Mouse (Mus musculus) cerebellum, adult 2 months (tissue): ENCODE results near the gene Dnase2b.

Source experiments
- CTCF ChIP-seq: fragments of 200-500 bp; IDR thresholded peaks from 2 replicates; pipeline ENCODE4 v1.5.1; 2011; ENCODE audit warnings: low read depth, mild to moderate bottlenecking, control low read depth, low read length, moderate library complexity, borderline replicate concordance; ENCODE audit not compliant: insufficient read depth
- POLR2A ChIP-seq: fragments of 200-500 bp; IDR thresholded peaks from 2 replicates; pipeline ENCODE4 v1.6.1; 2011; ENCODE audit warnings: low read length, control low read depth, borderline replicate concordance; ENCODE audit not compliant: insufficient read depth

- TF ChIP-seq CTCF (no peak), POLR2A (no peak)
Observed at GRCm38 (mm10) chr3:146651217-146651616, 35.8 kb upstream of the Dnase2b start, which contains the start of gene 4930503B20Rik.
